In the genomic region with DNA sequence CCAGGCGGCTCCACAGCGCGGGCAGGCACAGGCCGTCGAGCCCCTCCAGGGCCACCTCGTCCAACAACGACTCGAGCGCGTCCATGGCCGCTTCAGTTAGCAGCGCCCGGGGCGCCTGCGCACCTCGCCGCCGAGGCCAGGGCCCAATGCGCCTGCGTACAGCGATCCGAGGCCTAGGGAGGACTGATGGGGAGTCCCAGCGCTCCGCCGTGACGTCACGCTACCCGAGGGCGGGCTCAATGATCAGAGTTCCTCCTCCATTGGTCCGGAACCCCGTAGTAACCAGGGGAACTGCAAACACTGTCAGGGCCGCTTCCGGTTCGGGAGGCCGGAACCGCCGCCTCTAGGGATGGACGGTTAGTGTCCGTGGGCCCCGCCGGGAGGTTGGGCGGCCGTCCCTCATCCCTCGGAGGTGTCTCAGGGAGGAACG, we compare ENCODE assay signal across 8 mouse cellular contexts. TPM values are rescaled to one million over a fixed set of nuclear protein-coding genes. Genes with fewer than 3 reads are reported as not detected.
DNase-seq lines count a peak whose midpoint lies in the region; ATAC-seq and TF ChIP-seq lines count a peak whose summit lies in the region.

A gene (minus strand): TSS at position 188 of the 430 bp plus-strand sequence.
A gene (plus strand): TSS at position 296 of the 430 bp plus-strand sequence.

- peak within 1 kb of the TSS; percentile 96 for H3K27ac ChIP-seq in hindbrain, embryonic 10.5 days
- H3K27ac ChIP-seq in lung, postnatal 0 days (ENCODE audit: low read length) = peak within 1 kb of the TSS; percentile 94

- H3K4me3 ChIP-seq in hindbrain, embryonic 10.5 days = peak within 1 kb of the TSS; percentile 88
- H3K4me3 ChIP-seq in lung, postnatal 0 days (ENCODE audit: low read depth, low read length) = peak within 1 kb of the TSS; percentile 83

- peaks cover 38% of the 10 kb centered on the region for H3K36me3 ChIP-seq in hindbrain, embryonic 10.5 days
- H3K36me3 ChIP-seq in lung, postnatal 0 days (ENCODE audit: insufficient read depth, low read length) = 0 out of 2 replicates have a peak, but pooled peaks cover 8% of the 10 kb centered on the region

- no peak for TF ChIP-seq CTCF in lung, postnatal 0 days (IDR thresholded peaks at IDR 0.05)

- peak within 1 kb of the TSS; percentile 87 for H3K4me2 ChIP-seq in lung, postnatal 0 days (replicated peaks; ENCODE audit: low read depth, low read length)

- ATAC-seq in frontal cortex, adult (ENCODE audit: low TSS enrichment) = peak; percentile 99
- ATAC-seq in lung, postnatal 0 days = peak; percentile 99

- H3K9me3 ChIP-seq in hindbrain, embryonic 10.5 days = no peaks in the 10 kb centered on the region
- no peaks in the 10 kb centered on the region for H3K9me3 ChIP-seq in lung, postnatal 0 days (ENCODE audit: low read length)

- no peaks in the 10 kb centered on the region for H3K27me3 ChIP-seq in hindbrain, embryonic 10.5 days (ENCODE audit: insufficient read depth, poor library complexity, severe bottlenecking)
- H3K27me3 ChIP-seq in lung, postnatal 0 days (replicated peaks; ENCODE audit: insufficient read depth, low read length) = no peaks in the 10 kb centered on the region

- H3K9ac ChIP-seq in lung, postnatal 0 days (replicated peaks; ENCODE audit: low read depth) = peak within 1 kb of the TSS; percentile 79

- H3K4me1 ChIP-seq in hindbrain, embryonic 10.5 days (replicated peaks) = peaks cover 36% of the 10 kb centered on the region
- peaks cover 19% of the 10 kb centered on the region for H3K4me1 ChIP-seq in lung, postnatal 0 days (ENCODE audit: insufficient read depth, low read depth, low read length)

- under 1% methylated on average over 45 of the region's 45 CpGs for WGBS in hindbrain, embryonic 10.5 days
- 0% methylated on average over 43 of the region's 45 CpGs for WGBS in lung, postnatal 0 days

- TF ChIP-seq EP300 in lung, postnatal 0 days (IDR thresholded peaks at IDR 0.05) = no peak

- DNase-seq in MN1 (ENCODE audit: low spot score) = peak; percentile 99
- DNase-seq in cerebellum, adult 9-10 months = peak; percentile 100
- DNase-seq in hindbrain, embryonic 10.5 days (ENCODE audit: low spot score) = peak; percentile 100
- peak; percentile 100 for DNase-seq in layer of hippocampus, adult 9-11 months
- peak; percentile 99 for DNase-seq in lung, postnatal 0 days (ENCODE audit: low spot score)
- DNase-seq in ovary, postnatal 14 days (ENCODE audit: low spot score) = peak; percentile 99
- peak; percentile 100 for DNase-seq in thymus, postnatal 14 days

RNA-seq across cellular contexts. Expression of the first gene that starts in this region (rescaled TPM):
- 44.0 and 45.1 TPM in 2 replicates for polyA plus RNA-seq in hindbrain, embryonic 10.5 days (2016; fragmentation: Nextera tagmentation; extraction: Ambion mirVana)
- polyA plus RNA-seq in lung, postnatal 0 days (2015; fragmentation: Nextera tagmentation; extraction: Ambion mirVana) = 13.6 and 16.5 TPM in 2 replicates

RNA-seq across cellular contexts. Expression of the second gene that starts in this region (rescaled TPM):
- 10.2 and 11.8 TPM in 2 replicates for polyA plus RNA-seq in hindbrain, embryonic 10.5 days (2016; fragmentation: Nextera tagmentation; extraction: Ambion mirVana)
- polyA plus RNA-seq in lung, postnatal 0 days (2015; fragmentation: Nextera tagmentation; extraction: Ambion mirVana) = 5.3 and 5.8 TPM in 2 replicates

Comparison
In these comparisons a context has a peak if more than half of its experiments do, and no peak if none do; other contexts are left out.
1. Peak in every context shown above with its lines: DNase-seq, ATAC-seq, H3K4me3 ChIP-seq and H3K27ac ChIP-seq.